Mouse (Mus musculus) spleen, adult 2 months (tissue): Measurements from ENCODE around the gene Trabd2b. TPM values are rescaled to one million over a fixed set of nuclear protein-coding genes. Genes with fewer than 3 reads are reported as not detected.

ENCODE experiments used
- DNase-seq, 2 experiments: peaks; one replicate each; pipeline versions ENCODE4 v3.0.0 to v3.0.0-alpha.2; 2012 to 2021; ENCODE audit warnings: low spot score in 2 of 2, low read depth in 1 of 2
- H3K27ac ChIP-seq: fragments of 200-500 bp; 2 replicates; pipeline ENCODE4 v1.5.1; 2012; ENCODE audit warnings: low read length, inconsistent platforms; ENCODE audit not compliant: insufficient read depth
- H3K27me3 ChIP-seq: fragments of 200-500 bp; 2 replicates; pipeline ENCODE4 v1.6.1; 2012; ENCODE audit warnings: mild to moderate bottlenecking, moderate library complexity, low read length, inconsistent platforms; ENCODE audit not compliant: control insufficient read depth, insufficient read depth
- H3K36me3 ChIP-seq: fragments of 200-500 bp; 2 replicates; pipeline ENCODE4 v1.6.1; 2012; ENCODE audit warnings: mild to moderate bottlenecking, low read length, inconsistent platforms; ENCODE audit not compliant: control insufficient read depth, insufficient read depth
- H3K4me1 ChIP-seq: fragments of 200-500 bp; 2 replicates; pipeline ENCODE4 v1.6.1; 2011; ENCODE audit warnings: inconsistent platforms; ENCODE audit not compliant: control insufficient read depth, insufficient read depth, insufficient read length
- H3K4me3 ChIP-seq: fragments of 200-500 bp; 2 replicates; pipeline ENCODE4 v1.5.1; 2011; ENCODE audit warnings: mild to moderate bottlenecking, inconsistent platforms; ENCODE audit not compliant: insufficient read depth, insufficient read length; ENCODE audit errors: extremely low read depth
- CTCF ChIP-seq: fragments of 200-500 bp; IDR thresholded peaks from 2 replicates; pipeline ENCODE4 v1.5.1; 2011; ENCODE audit warnings: mild to moderate bottlenecking, inconsistent platforms; ENCODE audit not compliant: insufficient read depth, insufficient read length, insufficient replicate concordance; ENCODE audit errors: extremely low read depth
- POLR2A ChIP-seq: fragments of 200-500 bp; IDR thresholded peaks from 2 replicates; pipeline ENCODE4 v1.6.1; 2011; ENCODE audit warnings: low read depth, low read length, inconsistent platforms
- WGBS: fragments of 180-500 bp; shearing (Covaris S2); methylation state at CpG from one replicate; pipeline ENCODE4 v1.1.7; 2018; 5-methylcytosine and 5-hydroxymethylcytosine counted together
- polyA plus RNA-seq: library from polyadenylated mRNA; depleted of rRNA; stranded (reverse); fragments of >200 nt; gene quantifications from 2 replicates; pipeline ENCODE4 v1.2.3, GENCODE M21; 2012

Trabd2b gene
- polyA plus RNA-seq, 1 experiment: 0.42 TPM

DNA sequence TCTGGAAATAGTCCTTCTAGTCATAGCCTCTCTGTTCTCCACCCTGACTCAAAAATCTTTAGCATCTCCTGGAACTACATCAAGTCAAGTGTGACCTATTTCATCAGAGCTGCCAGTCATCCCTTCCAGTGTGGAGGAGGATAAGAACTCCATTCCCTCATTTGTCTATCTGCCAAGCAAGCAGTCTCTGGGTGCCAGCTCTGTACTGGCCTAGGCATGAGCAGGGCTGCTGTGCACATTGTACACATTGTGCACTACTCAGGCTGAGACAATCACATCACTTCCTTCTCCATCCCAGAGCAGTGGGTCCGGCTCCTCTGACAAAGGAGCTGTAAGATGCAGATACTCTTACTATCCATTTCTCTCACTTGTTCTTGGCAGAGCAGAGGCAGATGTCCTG lies 178.2 kb downstream of the Trabd2b start:
- H3K4me3 ChIP-seq: no peak overlapping the region
- WGBS: 59% methylated on average over 1 of the region's 1 CpGs
- no peaks in the 10 kb centered on the region for H3K27me3 ChIP-seq
- H3K36me3 ChIP-seq: no peaks in the 10 kb centered on the region
- no peak overlapping the region for H3K27ac ChIP-seq
- TF ChIP-seq POLR2A (no peak), CTCF (no peak)
- H3K4me1 ChIP-seq: no peaks in the 10 kb centered on the region
- no peak for DNase-seq

DNA sequence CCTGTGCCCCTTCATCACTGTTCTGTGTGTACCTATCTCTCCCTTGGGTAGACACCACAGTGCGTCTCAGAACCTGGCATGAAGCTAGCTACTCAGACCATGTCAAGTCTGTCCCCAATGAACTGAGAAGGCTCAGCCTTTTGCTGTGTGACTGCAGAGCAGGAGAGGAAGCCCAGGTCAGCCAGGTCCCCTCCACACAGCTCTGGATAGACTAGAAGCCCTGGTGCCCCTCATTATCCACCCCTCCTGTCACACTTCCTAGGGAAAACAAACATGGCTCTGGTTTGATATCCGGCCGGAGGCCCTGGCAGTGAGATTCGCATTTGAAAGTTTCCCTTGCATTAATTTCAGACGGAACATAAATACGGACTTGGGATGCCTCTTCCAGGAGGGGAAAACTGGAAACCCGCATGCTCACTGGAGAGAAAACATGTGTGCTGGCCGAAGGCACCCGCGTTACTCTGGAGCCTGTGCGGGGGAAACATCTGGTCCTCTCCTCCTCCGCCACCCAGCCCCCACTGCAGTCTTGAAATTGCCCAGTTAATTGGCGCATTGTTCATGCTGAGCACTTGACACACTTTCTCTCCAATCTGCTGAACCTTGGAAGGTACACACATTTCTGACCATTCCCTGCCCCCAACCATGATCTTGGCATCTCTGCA lies 187.2 kb downstream of the Trabd2b start:
- Histone ChIP-seq H3K4me3 (no peak overlapping the region), H3K27ac (no peak overlapping the region), H3K27me3 (no peaks in the 10 kb centered on the region), H3K4me1 (no peaks in the 10 kb centered on the region), H3K36me3 (no peaks in the 10 kb centered on the region)
- 59% methylated on average over 13 of the region's 13 CpGs for WGBS
- DNase-seq: no peak
- TF ChIP-seq CTCF: no peak
- TF ChIP-seq POLR2A: no peak

DNA sequence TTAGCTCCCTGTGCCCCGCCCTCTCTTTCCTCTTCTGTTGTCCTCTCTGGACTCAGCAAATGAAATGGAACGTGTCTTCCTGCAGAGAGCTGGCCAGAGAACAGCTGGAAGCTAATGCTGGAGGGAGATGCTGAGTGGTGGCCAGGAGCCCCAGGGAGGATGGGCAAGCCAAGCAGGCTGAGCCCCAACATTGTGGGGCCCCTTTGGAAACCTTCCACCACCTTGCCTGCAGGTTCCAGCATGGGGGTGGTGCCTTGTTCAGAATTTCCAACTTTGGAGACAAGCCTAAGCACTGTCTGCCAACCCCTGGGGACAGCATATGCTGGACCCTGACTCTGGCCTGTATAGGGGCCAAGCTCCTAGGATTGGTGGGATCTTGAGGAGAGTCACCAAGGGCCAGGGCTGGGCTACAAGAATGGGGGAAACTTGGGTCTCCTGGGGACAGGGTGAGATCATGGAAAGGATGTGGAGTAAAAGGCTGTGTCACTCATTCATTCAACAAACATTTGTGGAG lies 188.7 kb downstream of the Trabd2b start:
- no peaks in the 10 kb centered on the region for H3K27me3 ChIP-seq
- H3K4me1 ChIP-seq: no peaks in the 10 kb centered on the region
- no peak overlapping the region for H3K27ac ChIP-seq
- H3K4me3 ChIP-seq: no peak overlapping the region
- H3K36me3 ChIP-seq: no peaks in the 10 kb centered on the region
- TF ChIP-seq CTCF (no peak), POLR2A (no peak)
- DNase-seq: no peak
- WGBS: 43% methylated on average over 2 of the region's 2 CpGs

DNA sequence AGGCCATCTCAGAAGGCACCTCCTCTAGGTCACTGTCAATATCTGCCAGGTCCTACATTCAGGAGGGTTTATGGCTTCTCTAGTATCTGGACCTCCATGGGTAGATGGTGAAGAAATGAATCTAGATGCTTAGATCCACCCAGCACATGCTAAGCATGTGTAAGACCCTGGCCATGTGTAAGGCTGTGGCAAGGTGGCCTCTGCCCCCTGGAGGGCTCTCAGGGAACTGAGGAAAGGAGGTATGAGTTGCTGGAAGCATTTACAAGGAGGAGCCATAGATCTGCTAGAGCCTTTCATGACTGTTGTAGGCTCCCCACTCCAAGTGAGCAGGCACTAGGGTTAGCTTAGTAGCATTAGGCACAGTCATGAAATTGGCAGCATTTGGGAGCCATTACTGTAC lies 192.6 kb downstream of the Trabd2b start:
- Histone ChIP-seq H3K4me1 (no peaks in the 10 kb centered on the region; the same call in 1 of the 2 replicates), H3K4me3 (no peak overlapping the region), H3K27ac (no peak overlapping the region), H3K36me3 (no peaks in the 10 kb centered on the region), H3K27me3 (no peaks in the 10 kb centered on the region)
- DNase-seq: no peak
- TF ChIP-seq POLR2A (no peak), CTCF (no peak)

DNA sequence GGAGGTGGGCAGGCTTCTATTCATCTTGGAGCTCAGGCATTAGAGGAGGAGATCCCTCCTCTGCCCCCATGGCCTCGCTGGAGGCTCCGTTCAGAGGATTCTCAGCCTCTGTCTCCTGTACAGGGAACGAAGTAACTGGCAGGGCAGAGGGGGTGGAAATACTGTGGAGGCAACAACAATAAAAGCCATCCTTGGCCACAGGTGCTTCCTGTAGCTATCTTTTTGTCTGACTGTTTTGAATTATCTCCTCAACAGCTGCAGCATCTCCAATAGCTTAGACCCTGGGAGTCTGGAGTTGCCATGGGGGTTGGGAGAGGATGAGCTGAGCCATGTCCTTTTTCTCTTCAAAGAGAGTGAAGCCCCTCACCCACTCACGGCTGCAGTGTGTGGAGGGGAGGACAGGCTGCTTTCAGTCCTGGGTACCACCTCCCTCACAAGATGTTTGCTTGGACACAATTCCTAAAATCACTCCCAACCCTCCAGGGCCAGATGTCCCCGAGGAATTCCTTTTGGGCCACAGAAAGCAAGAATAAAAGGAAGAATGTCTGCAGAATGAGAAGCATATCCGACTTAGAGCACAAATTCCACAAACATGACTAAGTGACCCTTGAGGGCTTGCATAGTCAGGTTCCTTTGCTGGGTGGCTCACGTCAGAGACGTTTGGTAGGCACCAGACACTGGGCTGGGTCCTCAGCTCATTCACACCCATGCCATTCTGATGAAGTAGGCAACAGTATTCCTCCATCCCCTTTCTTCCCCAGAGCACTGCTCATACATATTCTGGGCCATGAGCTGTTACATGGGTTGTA lies 194.9 kb downstream of the Trabd2b start:
- H3K4me3 ChIP-seq: no peak overlapping the region
- 18% methylated on average over 8 of the region's 8 CpGs for WGBS
- no peaks in the 10 kb centered on the region for H3K27me3 ChIP-seq
- H3K4me1 ChIP-seq: no peaks in the 10 kb centered on the region; the same call in 1 of the 2 replicates
- DNase-seq: no peak
- TF ChIP-seq CTCF (no peak), POLR2A (no peak)
- H3K36me3 ChIP-seq: no peaks in the 10 kb centered on the region
- H3K27ac ChIP-seq: no peak overlapping the region

DNA sequence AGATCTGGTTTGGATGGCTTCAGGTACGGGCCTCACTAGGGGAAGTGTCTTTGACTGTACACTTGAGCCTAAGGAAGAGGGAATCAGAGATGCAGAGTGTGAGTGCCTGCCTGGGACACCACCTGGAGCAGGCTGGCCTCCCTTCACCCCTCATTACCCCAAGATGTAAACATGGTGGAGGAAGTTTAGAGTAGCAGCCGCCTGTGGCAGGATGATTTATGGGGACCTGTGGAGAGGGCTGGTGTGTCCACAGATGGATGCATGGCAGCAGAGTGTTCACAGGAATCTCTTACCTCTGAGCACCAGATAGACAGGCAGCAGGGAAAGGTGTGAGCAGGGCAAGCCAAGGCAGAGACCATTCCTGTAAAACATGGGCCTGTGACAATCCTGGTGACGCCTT lies 199.1 kb downstream of the Trabd2b start:
- no peak overlapping the region for H3K27ac ChIP-seq
- no peak for DNase-seq
- H3K4me3 ChIP-seq: no peak overlapping the region
- no peaks in the 10 kb centered on the region; the same call in 1 of the 2 replicates for H3K4me1 ChIP-seq
- TF ChIP-seq CTCF: no peak
- no peak for TF ChIP-seq POLR2A
- whole genome bisulfite sequencing: 50% methylated on average over 3 of the region's 3 CpGs
- H3K27me3 ChIP-seq: no peaks in the 10 kb centered on the region
- H3K36me3 ChIP-seq: no peaks in the 10 kb centered on the region
